Comparison of ENCODE assay signal across 8 mouse cellular contexts in the genomic region with DNA sequence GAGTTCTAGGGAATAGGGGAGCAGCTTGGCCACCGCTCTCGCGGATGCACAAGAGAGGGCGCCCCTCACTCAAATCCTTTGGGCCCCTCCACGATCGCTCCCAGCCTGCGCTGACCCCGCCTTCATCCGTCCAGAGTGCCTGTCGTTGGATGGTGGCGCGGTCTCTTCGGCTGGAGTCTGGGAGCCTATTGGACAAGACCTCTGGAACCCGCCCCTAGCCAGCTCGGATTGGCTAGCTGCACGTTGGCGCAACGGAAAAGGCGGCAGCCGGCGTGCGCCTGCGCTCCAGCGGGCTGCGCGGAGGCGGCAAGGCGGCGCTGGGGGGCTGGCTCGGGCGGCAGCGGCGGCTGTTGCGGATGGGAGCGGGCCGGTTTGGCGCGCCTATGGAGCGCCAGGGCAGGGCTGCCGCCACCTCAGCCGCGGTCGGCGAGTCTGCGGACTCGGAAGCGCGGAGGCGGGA. TPM values are rescaled to one million over a fixed set of nuclear protein-coding genes. Genes with fewer than 3 reads are reported as not detected.
DNase-seq lines count a peak whose midpoint lies in the region; ATAC-seq and TF ChIP-seq lines count a peak whose summit lies in the region.

A gene (plus strand): TSS at position 283 of the 460 bp plus-strand sequence.

- peak within 1 kb of the TSS; percentile 93 for H3K4me3 ChIP-seq in gastrocnemius, adult 2 months
- peak within 1 kb of the TSS; percentile 86 for H3K4me3 ChIP-seq in hindbrain, postnatal 0 days (ENCODE audit: low read length)
- peak within 1 kb of the TSS; percentile 63 for H3K4me3 ChIP-seq in left cerebral cortex, adult 2 months

- no peaks in the 10 kb centered on the region for H3K27me3 ChIP-seq in hindbrain, postnatal 0 days (ENCODE audit: insufficient read depth, low read length)

- TF ChIP-seq CTCF in gastrocnemius, adult 2 months (IDR thresholded peaks at IDR 0.05), result no peak
- TF ChIP-seq CTCF in hindbrain, postnatal 0 days (IDR thresholded peaks at IDR 0.05; ENCODE audit: low read depth), result peak; percentile 57
- TF ChIP-seq CTCF in left cerebral cortex, adult 2 months (IDR thresholded peaks at IDR 0.05), result no peak; the same call in none of the 2 replicates

- no peaks in the 10 kb centered on the region for H3K36me3 ChIP-seq in hindbrain, postnatal 0 days (ENCODE audit: insufficient read depth, low read length)

- no peaks in the 10 kb centered on the region for H3K4me1 ChIP-seq in hindbrain, postnatal 0 days (ENCODE audit: insufficient read depth, low read length)

- peak; percentile 95 for ATAC-seq in common myeloid progenitor, adult 5-6 weeks (replicated peaks; ENCODE audit: low read depth, poor library complexity, severe bottlenecking)
- ATAC-seq in hindbrain, postnatal 0 days, result peak; percentile 100
- peak; percentile 93 for ATAC-seq in megakaryocyte, adult 5-6 weeks (ENCODE audit: poor library complexity, severe bottlenecking)

- H3K27ac ChIP-seq in gastrocnemius, adult 2 months, result peak within 1 kb of the TSS; percentile 97
- H3K27ac ChIP-seq in hindbrain, postnatal 0 days, result peak within 1 kb of the TSS; percentile 99
- peak within 1 kb of the TSS; percentile 99 for H3K27ac ChIP-seq in left cerebral cortex, adult 2 months

- peak within 1 kb of the TSS; percentile 97 for H3K4me2 ChIP-seq in hindbrain, postnatal 0 days (ENCODE audit: low read depth, low read length)

- H3K9ac ChIP-seq in hindbrain, postnatal 0 days (replicated peaks; ENCODE audit: low read length), result peak within 1 kb of the TSS; percentile 97

- intact Hi-C loops in gastrocnemius, adult 2 months (cut with DNase I), result loop anchor here (1.0 to 2.0 kb wide), 2 partner anchors 91 to 154 kb away; a partner anchor contains a TSS
- intact Hi-C loops in left cerebral cortex, adult 2 months (cut with DNase I), result loop anchor here (1.0 to 5.0 kb wide), 5 partner anchors 29 to 100 kb away; a partner anchor contains a TSS

- DNase-seq in ZHBTc4 (ENCODE audit: low read depth, low spot score), result peak; percentile 99
- peak; percentile 99 for DNase-seq in gastrocnemius, adult 2 months
- peak; percentile 99 for DNase-seq in hindbrain, postnatal 0 days (ENCODE audit: low spot score)
- DNase-seq in left cerebral cortex, adult 2 months (ENCODE audit: extremely low spot score in 1 of 2, low spot score in 2 of 2), result peak; percentile 97 to 98
- peak; percentile 98 for DNase-seq in right cerebral cortex, adult 2 months (ENCODE audit: low spot score in 2 of 2)
- peak; percentile 97 for DNase-seq in urinary bladder, postnatal 14 days (ENCODE audit: low spot score)

- no peaks in the 10 kb centered on the region for H3K9me3 ChIP-seq in hindbrain, postnatal 0 days (ENCODE audit: low read length)

- WGBS in hindbrain, postnatal 0 days, result 0% methylated on average over 45 of the region's 49 CpGs

RNA-seq across cellular contexts. Expression of the gene that starts here (rescaled TPM):
- total RNA-seq in common myeloid progenitor, adult 5-6 weeks (2017), result 57.3 and 72.4 TPM in 2 replicates
- total RNA-seq in gastrocnemius, adult 2 months (2021), result 10 to 100 TPM; 22.2 to 24.6 TPM
- total RNA-seq in hindbrain, postnatal 0 days (2014; rRNA removed), result 33.6 and 35.2 TPM in 2 replicates
- 24.9 and 26.5 TPM in 2 replicates for polyA plus RNA-seq in hindbrain, postnatal 0 days (2015; fragmentation: Nextera tagmentation; extraction: Ambion mirVana)
- 10 to 100 TPM; 62.8 to 74.0 TPM for total RNA-seq in left cerebral cortex, adult 2 months (2021)
- 60.1 and 74.2 TPM in 2 replicates for total RNA-seq in megakaryocyte, adult 5-6 weeks (2015)
- total RNA-seq in megakaryocyte, adult 5-6 weeks (2017), result 42.9 and 51.0 TPM in 2 replicates

Comparison
In these comparisons a context has a peak if more than half of its experiments do, and no peak if none do; other contexts are left out.
1. Peak in every context shown above with its lines: DNase-seq, ATAC-seq, H3K4me3 ChIP-seq and H3K27ac ChIP-seq.